Mouse (Mus musculus) 416B (cell line): ENCODE results near the gene Selenov.
"Not testable (repeated sequence)": the region's sequence is repeated elsewhere in the genome, so short reads cannot be mapped to it uniquely, and the experiment has no call there.

Experiments
- DNase-seq: peaks from one replicate; pipeline ENCODE4 v3.0.0; 2011; ENCODE audit warnings: low read depth

Selenov gene

GRCm38 (mm10) chr7:28294481-28294880, 3.5 kb upstream of the Selenov start:
- no peak for DNase-seq

GRCm38 (mm10) chr7:28290165-28290564, 821 bp downstream of the Selenov start:
- no peak for DNase-seq

- no peak for DNase-seq
These were observed 10.4 kb downstream of the Selenov start for GRCm38 (mm10) chr7:28280630-28281029.

- no peak for DNase-seq
These were observed 12.7 kb downstream of the Selenov start for GRCm38 (mm10) chr7:28278279-28278652.

- DNase-seq, result peak; percentile 92
These were observed 13.2 kb downstream of the Selenov start, which contains the start of gene Eid2b for GRCm38 (mm10) chr7:28277615-28278278. Gene Eid2b (plus strand): TSS chr7:28277739.

GRCm38 (mm10) chr7:28277237-28277614, 13.8 kb downstream of the Selenov start:
- DNase-seq, result no peak

- no peak for DNase-seq
These were observed 19.2 kb downstream of the Selenov start for GRCm38 (mm10) chr7:28271761-28272160.

GRCm38 (mm10) chr7:28269355-28269754, 21.6 kb downstream of the Selenov start:
- no peak for DNase-seq

- DNase-seq, result no peak
These were observed 22.4 kb downstream of the Selenov start for GRCm38 (mm10) chr7:28268576-28268975.

GRCm38 (mm10) chr7:28268042-28268531, 22.9 kb downstream of the Selenov start:
- DNase-seq, result no peak

GRCm38 (mm10) chr7:28267129-28268041, 23.6 kb downstream of the Selenov start, which contains the start of gene Eid2:
Gene Eid2 (plus strand): TSS chr7:28267881.
- no peak for DNase-seq

GRCm38 (mm10) chr7:28265391-28265790, 25.6 kb downstream of the Selenov start:
- DNase-seq, result peak; percentile 56

GRCm38 (mm10) chr7:28263786-28264185, 27.2 kb downstream of the Selenov start:
- peak; percentile 70 for DNase-seq

- no peak for DNase-seq
These were observed 28.1 kb downstream of the Selenov start for GRCm38 (mm10) chr7:28262861-28263260.

- DNase-seq, result peak; percentile 22
These were observed 35.5 kb downstream of the Selenov start for GRCm38 (mm10) chr7:28255476-28255875.

- no peak for DNase-seq
These were observed 36.4 kb downstream of the Selenov start for GRCm38 (mm10) chr7:28254591-28254990.

GRCm38 (mm10) chr7:28251976-28252375, 39.0 kb downstream of the Selenov start:
- DNase-seq, result no peak

GRCm38 (mm10) chr7:28248957-28249356, 42.0 kb downstream of the Selenov start:
- DNase-seq, result no peak

- DNase-seq, result not testable (repeated sequence)
These were observed 47.0 kb downstream of the Selenov start for GRCm38 (mm10) chr7:28243943-28244342.
